Mouse (Mus musculus): ENCODE results near the gene Tmem88.

- TF ChIP-seq CTCF (IDR thresholded peaks at IDR 0.05; ENCODE audit: control insufficient read depth, insufficient read depth, insufficient read length) (no peak), FOSL1 (IDR thresholded peaks at IDR 0.05; ENCODE audit: insufficient read depth, low read length, poor library complexity, severe bottlenecking) (no peak)
These were observed 16.6 kb upstream of the Tmem88 start for GRCm38 (mm10) chr11:69414421-69415326.

Data from C2C12 (cell line).